Mouse (Mus musculus): ENCODE measurements around the gene Gata1.

GRCm38 (mm10) chrX:7958868-7959267 is 19.0 kb downstream of the Gata1 start:
- TF ChIP-seq EP300 (IDR thresholded peaks at IDR 0.05; ENCODE audit: low read depth) (no peak), CTCF (IDR thresholded peaks at IDR 0.05; ENCODE audit: low read depth) (no peak)

All from heart, postnatal 0 days (tissue).